Mouse (Mus musculus) central nervous system, embryonic 18 days (tissue): Measurements from ENCODE around the gene Ddx1. TPM values are rescaled to one million over a fixed set of nuclear protein-coding genes. Genes with fewer than 3 reads are reported as not detected.

ENCODE experiments used
- polyA plus RNA-seq: library from polyadenylated mRNA; depleted of rRNA; stranded (reverse); fragments of >200 nt; gene quantifications from 2 replicates; pipeline ENCODE4 v1.2.3, GENCODE M21; 2012; rRNA removed

Ddx1 gene
- 70.1 and 76.7 TPM in 2 replicates for polyA plus RNA-seq

GRCm38 (mm10) chr12:13248691-13249572 is at the start of gene Ddx1:
Gene Ddx1 (minus strand): TSS chr12:13249213.

DNA sequence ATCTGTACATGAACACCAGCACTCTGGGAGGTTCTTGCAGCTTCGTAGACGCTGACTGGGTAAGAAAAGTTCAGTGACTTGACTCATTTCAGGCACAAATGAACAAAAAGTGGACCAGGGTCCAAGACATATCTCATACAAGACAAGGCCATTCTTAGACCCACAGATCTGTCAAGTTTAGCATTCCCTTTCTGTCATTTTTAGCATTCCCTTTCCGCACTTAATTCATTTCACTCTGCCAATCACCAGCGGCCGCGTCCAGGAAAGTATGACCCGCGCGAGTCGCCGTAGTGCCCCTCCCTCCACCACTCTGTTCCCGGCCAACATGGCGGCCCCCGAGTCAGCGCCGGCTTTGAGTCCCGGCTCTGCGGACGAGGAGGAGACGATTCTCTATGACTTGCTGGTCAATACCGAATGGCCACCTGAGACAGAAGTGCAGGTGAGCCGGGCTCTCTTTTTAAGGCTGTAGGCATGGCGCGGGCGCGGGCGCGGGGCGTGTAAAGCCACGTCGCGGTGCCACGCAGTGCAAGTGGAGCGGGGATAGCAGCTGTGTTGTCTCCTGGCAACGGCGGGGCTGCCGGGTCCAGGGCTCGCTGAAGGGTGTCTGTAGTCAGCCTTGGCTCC is 19.9 kb upstream of the Ddx1 start, which contains the start of gene Nbas:
Nbas (plus strand) TSS at position 308 of the 624 bp plus-strand sequence.

Other genes starting within 250 kb of the Ddx1 start
- 19.9 and 21.8 TPM in 2 replicates for gene Nbas, start 19.9 kb upstream of the Ddx1 start, polyA plus RNA-seq